Mouse (Mus musculus) heart, adult 18-20 months (tissue): ENCODE results near the gene Pnkp. TPM values are rescaled to one million over a fixed set of nuclear protein-coding genes. Genes with fewer than 3 reads are reported as not detected.

ENCODE experiments used
- DNase-seq, 2 experiments: peaks; one replicate each; pipeline ENCODE4 v3.0.0; 2021 to 2022; ENCODE audit warnings: mixed read lengths in 1 of 2
- long read RNA-seq, 2 experiments: library from polyadenylated mRNA; stranded (forward); transcript quantifications; one replicate each; pipeline ENCODE4 v2.0.0; 2021
- total RNA-seq, 2 experiments: library from RNA; stranded (reverse); gene quantifications; 2 replicates each; pipeline ENCODE4 v1.2.3; 2021

Pnkp gene
- total RNA-seq: 10 to 100 TPM; 16.5 to 19.4 TPM
- long read RNA-seq, experiment 1, transcript Pnkp-201 (16 exons, 2,184 nt): major isoform, 13 of 18 reads
- long read RNA-seq, experiment 1, partial matches to known transcripts: 2 of 18 reads
- long read RNA-seq, experiment 1, other reads (novel, unspliced or antisense): 2 of 18 reads
- long read RNA-seq, experiment 2, transcript Pnkp-201 (16 exons, 2,184 nt): major isoform, 7 of 11 reads
- long read RNA-seq, experiment 2, partial matches to known transcripts: 1 of 11 reads
- long read RNA-seq, experiment 2, other reads (novel, unspliced or antisense): 1 of 11 reads

DNA sequence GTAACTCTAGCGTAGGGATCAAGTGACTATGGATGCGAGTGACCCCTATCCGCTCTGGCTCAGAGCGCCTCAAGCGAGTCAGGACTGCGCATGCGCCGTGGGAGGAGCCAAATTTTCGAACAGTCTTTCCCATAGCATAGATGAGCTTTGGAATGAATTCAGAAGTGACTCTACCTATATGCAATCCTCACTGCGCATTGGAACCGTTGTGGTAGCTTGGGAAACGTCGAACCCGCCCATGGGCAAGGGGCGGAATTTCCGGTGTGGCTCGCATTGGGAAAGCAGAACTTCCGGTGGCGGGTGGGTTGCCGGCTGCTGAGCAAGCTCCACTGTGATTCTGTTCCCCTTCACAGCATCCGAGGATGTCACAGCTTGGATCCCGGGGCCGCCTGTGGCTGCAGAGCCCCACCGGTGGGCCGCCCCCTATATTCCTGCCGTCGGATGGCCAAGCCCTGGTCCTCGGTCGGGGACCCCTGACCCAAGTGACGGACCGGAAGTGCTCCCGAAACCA is at the start of gene Pnkp:
TSS of gene Pnkp (plus strand) at position 98 of the 511 bp plus-strand sequence.
- peak; percentile 88 to 93 for DNase-seq

DNA sequence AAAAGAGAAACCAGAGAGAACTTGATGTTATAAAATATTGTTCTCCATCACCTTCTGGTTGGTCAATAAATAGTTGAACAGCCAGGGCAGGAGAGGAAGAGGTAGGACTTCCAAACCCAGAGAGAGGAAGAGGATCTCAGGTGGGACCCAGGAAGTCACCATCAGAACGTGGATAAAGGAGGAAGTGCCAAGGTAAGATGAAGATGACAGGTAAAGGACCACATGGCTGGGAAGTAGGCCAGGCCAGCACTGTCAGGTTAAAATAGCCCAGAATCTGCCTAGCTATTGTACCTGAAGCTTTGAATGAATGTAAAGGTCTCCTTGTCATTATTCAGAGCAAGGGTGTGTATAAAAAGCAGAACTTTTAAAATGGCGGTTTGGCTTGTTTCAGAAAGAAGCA is 48.0 kb upstream of the Pnkp start:
- DNase-seq: no peak

DNA sequence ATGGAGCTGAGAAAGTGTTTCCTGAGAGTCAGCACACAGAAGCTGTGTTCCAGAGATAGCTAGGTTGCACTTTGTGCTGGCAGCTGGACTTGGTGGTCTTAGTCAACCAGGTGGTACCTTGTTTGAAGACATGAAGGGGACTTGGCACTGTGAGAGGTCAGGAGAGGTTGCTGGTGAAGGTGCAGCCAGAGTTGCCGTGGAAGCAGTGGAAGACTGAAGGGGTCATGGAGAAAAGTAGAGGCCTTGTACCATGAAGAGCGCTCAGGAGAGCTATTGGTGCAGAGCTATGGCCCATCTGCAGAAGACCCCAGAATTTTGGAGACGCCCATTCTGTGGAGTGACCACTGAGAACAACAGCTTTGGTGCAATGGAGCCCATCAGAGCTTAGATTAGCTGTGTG is 47.5 kb upstream of the Pnkp start:
- DNase-seq: no peak

GRCm38 (mm10) chr7:44810365-44810764 is 46.6 kb upstream of the Pnkp start:
- DNase-seq: no peak

DNA sequence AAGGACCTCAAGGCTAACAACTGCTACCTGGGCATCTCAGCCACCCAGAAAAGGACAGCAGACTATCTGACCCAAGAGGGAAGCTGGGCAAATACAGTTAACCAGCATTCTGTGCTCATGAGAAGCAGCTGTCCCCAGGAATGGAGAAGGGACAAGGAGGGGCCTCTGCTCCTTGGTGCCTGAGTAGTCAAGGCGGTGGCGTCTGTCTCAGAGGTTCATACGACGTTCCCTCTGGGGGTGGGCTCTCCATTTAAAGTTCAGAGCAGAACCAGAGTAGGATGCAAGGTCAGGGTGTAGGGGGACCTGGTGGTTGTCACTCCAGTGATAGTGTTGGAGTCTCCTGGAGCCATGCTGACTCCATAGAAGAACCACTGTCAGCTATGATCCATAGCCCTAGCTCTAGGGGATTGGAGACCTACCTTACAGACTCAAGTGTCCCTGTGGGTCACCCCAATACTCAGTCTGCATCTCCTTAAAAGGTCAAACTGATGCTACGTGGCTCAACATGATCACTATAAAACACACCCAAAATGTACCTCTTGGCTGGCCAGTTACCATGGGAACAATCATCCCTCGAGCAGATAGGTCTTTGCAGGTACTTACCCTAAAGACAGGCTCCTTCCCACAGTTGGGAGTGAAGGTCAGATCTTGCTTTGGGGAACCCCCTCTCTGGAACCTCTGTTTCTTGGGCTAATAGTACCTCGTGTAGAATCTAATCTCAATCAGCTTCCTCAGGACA is 46.0 kb upstream of the Pnkp start:
- no peak for DNase-seq

DNA sequence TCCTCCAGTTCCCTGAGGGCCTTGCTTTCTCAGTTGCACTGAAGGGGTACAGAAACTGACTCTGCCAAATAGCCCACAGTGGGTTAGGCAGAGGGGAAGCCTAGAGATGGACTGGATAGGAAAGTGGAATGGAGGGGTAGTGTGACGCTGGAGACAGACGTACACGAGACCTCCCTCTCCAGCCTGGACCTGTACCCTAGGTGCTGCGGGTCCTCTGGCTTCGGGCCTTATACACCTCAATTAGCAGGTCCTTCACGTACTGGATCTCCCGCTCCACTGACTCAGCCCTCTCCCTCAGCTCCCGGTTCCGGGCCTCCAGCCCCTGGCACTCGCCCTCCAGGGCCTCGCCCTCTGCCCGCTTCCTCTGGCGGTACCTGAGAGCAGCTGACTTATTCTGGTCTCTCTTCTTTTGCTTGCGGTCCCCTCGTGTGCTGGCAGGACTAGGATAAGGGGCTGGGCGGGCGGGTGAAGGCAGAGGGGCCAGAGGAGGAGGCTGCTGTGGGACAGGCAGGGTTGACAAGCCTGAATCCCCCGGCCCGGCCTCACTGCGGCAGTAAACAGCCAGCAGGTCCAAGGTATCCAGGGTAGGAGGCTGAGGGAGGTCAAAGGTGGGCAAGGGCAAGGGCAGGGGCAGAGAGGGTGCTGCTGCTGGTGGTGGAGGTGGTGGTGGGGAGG is 44.2 kb upstream of the Pnkp start:
- no peak for DNase-seq

- DNase-seq: no peak
Observed at GRCm38 (mm10) chr7:44813985-44814384, 43.0 kb upstream of the Pnkp start.

DNA sequence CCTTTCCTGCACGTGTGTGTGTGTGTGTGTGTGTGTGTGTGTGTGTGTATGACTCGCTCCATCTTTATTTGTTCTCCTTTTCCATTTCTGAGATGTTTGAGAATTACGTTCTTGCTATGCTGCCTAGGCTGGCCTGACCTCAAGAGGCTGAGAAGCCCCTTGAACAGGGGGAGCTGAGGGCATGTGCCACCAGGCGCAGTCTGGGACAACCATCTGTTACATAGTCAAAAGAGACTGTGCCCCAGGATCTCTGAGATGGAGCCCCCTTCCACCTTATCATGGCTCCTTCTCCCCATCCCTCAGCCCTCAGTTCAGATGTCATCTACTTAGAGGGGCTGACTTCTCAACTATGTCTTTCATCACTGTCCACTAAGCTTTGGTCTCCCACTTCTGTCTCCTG is 42.5 kb upstream of the Pnkp start:
- peak in 1 of 2 experiments; percentile 5 for DNase-seq

DNA sequence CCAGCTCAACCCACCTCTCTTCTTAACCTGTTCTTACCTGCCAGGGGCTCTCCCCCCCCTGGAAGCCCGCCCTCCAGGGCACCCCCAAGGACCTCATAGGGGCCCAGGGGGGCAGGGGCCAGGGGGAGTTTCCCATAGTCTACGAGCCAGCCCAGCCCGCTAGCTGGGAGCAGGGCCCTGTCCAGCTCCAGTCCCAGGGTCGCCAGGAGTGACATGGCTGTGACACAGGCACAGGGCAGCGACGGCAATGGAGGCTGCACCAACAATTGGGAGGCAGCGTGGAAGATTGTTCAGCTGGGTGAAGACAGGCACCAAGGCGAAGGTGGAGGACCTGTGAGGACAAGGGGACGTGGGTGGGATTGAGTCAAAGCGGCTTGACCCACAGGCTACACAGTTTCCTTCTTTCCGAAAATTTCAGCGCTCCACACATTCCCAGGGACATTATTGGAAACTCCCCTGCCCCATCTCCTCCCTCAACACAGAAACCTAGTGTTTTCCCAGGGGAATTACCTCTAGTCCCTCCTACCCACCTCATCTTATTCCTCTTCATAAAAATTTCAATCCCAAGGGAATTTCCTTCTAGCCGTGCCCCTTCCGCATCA is 41.9 kb upstream of the Pnkp start:
- DNase-seq: no peak

DNA sequence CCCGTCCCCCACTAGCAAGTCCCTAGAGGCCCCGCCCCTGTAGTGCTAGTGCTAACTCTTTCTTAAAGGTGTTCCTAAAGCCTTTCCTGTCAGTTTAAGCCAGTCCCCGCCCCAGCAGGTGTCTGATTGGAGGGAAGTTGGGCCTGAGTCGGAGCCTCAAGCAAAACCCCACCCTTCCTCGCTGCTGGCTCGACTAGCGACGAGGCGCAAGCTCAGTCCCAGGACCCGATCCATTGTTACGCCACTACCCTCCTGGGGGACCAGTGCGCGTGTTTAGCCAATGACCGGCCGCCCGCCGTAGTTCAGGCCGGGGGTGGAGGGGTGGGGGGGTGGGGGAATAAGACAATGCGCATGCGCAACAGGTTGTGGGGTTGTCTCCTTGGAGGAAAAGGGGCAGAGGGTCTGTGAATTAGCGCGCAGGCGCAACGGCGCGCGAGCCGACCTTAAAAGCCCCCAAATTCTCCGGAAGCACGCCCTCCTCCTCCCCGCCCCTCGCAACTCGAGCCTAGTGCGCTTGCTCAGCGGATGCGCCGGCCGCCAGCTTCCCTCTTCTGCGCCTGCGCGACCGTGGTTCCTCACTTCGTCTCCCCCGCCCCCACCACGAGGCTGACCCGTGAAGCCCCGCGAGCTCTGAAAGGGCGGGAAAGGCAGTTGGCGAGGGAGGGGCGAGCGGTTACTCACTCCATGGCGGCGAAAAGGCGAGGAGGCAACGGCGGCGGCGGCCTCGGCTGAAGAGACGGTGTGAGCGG is 41.0 kb upstream of the Pnkp start, which contains the start of the genes Nup62 and Il4i1:
TSS of gene Nup62 (plus strand) at position 368 of the 749 bp plus-strand sequence.
TSS of gene Il4i1 (plus strand) at position 667 of the 749 bp plus-strand sequence.
- DNase-seq: peak; percentile 99

GRCm38 (mm10) chr7:44816470-44817021 is 40.4 kb upstream of the Pnkp start, which contains the start of gene Atf5:
TSS of gene Atf5 (minus strand) at chr7:44816658.
- peak in 1 of 2 experiments; percentile 82 for DNase-seq

DNA sequence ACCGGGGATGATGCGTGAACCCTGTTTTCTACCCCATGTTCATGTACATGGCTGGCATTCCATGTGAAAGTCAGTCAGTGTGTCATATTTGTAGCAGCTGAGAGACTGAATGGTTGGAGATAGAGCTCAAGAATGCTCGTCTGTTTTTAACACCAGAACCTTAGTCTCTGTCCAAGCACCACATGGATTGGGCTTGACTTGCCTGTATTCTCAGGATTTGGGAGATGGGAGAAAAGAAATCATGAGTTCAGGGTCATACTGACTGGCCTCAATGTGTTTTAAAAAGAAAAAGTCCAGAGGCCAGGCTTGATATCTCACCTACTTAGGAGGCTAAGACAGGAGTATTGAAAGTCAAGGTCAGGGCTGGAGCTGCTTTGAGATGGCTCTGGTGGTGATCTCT is 39.5 kb upstream of the Pnkp start:
- DNase-seq: peak in 1 of 2 experiments; percentile 25

DNA sequence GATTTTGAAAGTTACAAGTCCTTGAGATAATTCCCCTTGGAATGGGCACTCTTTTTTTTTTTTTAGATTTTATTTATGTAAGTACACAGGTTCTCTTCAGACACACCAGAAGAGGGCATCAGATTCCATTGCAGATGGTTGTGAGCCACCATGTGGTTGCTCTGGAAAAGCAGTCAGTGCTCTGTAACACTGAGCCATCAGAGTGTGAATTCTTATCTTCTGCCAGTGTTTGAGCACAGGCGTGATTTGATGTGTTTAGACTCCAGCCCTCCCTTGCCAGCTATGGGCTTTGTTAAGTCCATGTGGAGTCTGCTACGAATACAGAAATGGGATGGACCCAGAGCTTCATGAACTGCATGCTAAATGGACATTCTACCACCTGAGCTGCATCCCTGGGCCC is 38.8 kb upstream of the Pnkp start:
- peak in 1 of 2 experiments; percentile 32 for DNase-seq

DNA sequence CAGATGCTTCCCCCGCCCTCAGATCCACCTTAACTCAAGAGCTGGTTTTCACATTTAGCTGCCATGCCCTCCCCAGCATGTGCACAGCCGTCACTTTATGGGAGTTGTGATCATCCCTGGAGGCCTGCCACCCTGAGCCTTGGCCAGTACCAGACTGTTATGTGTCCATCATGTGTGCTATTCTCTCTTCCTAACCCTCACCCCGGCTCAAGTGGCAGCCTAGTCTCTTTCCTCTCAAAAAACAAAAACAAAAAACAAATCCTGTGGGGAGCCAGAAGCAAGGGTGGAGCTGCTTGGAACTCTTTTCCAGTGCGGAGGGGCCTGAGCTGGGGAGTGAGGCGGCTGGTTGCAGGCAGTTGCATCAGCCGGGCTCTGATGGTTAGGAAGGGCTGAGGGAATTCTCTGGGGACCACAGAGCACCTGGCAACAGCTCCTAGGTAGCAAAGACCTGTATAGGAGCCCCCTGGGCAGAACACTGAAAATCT is 38.1 kb upstream of the Pnkp start:
- DNase-seq: peak; percentile 69 to 77

DNA sequence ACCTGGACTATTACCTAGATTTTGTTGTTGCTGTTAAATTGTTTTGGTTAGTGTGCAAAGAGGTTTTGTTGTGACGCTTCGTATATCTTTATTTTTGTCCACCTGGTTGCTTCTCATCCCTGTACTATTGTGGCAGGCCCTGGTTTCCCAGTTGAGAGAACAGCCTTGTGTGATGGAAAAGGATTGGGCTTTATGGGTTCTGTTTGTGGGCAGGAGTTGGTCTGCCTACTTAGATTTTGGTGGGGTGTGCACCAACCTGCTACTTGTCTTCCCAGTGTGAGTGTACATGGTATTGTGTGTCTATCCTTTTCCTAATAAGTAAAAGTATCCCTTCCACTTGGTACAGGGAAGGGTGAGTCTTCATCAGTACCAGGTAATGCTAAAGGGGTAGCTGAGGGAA is 37.5 kb upstream of the Pnkp start:
- no peak for DNase-seq

DNA sequence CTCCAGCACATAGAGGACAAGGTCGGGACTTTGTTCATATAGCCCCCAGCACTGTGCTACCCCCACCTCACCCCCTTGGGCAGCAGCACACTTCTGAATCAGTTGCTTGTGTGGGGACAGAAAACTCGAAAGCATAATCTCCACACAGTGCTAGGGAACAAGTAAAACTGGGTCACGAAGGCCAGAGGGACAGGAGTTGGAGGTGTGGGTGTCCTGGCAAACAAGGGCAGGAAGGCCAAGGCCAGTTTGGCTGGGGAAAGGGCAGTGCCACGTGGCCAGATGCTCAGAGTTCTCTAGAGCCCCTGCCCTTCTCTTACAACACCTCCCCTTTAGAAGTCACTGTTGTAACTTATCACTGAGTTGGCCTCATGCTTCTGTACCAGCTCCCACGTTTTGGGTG is 37.1 kb upstream of the Pnkp start:
- peak in 1 of 2 experiments; percentile 36 for DNase-seq

DNA sequence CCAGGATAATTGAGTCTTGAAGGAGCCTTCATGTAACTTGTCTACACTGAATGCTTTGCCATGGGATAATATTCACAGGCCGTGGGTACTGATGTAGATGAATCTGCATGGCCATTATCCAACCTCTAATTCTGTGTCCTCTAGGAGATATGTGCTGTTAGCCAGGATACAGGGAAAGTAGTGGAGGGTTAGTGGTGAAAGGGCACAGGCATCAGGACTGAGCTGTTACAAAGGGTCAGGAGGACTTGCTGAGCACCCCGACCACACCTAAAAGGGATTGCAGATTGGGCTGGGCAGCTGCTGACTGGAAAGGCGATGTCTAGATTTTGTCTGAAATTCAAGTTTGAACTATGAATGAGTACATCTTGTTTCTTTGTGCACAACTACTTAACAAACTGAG is 36.4 kb upstream of the Pnkp start:
- no peak for DNase-seq

- DNase-seq: peak in 1 of 2 experiments; percentile 0
Observed at GRCm38 (mm10) chr7:44821666-44822448, 35.1 kb upstream of the Pnkp start.

DNA sequence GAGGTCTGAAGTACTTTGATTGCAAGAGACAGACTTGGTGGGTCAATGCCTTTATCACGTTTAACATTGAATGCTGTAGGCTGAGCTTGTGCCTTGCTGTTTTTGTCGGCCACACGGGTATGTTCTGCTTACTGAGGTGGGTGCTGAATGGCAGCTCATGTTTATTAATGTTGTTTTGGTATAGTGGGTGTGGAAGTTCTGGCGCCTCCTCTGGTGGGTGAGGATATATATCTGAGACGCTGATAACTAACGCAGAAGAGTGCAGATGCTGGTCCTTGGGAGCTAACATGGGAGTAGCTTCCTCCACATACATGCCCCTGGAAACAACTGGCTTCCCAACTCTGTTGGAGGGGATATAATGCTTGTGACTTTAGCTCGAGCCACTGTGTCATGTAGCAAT is 33.5 kb upstream of the Pnkp start:
- no peak for DNase-seq

GRCm38 (mm10) chr7:44824872-44825271 is 32.1 kb upstream of the Pnkp start:
- peak; percentile 77 to 94 for DNase-seq
